Mouse (Mus musculus) brown adipose tissue, adult 24 weeks (tissue): ENCODE data around the gene Ms4a5. TPM values are rescaled to one million over a fixed set of nuclear protein-coding genes. Genes with fewer than 3 reads are reported as not detected.

Source experiments
- H3K27ac ChIP-seq: fragments of 200-500 bp; replicated peaks from 2 replicates; pipeline ENCODE4 v1.5.1; 2012; ENCODE audit warnings: low read depth, mild to moderate bottlenecking, low read length
- H3K4me1 ChIP-seq: fragments of 200-500 bp; 2 replicates; pipeline ENCODE4 v1.6.1; 2012; ENCODE audit warnings: low read length, mixed read lengths; ENCODE audit not compliant: control insufficient read depth, insufficient read depth, insufficient read length
- H3K4me3 ChIP-seq: fragments of 200-500 bp; 2 replicates; pipeline ENCODE4 v1.5.1; 2012; ENCODE audit warnings: low read depth, mild to moderate bottlenecking, low read length, moderate library complexity; ENCODE audit not compliant: insufficient read depth
- polyA plus RNA-seq: library from polyadenylated mRNA; stranded (reverse); fragments of >200 nt; gene quantifications from 2 replicates; pipeline ENCODE4 v1.2.4, GENCODE M21; 2012; ENCODE audit not compliant: missing spikeins, insufficient read depth, insufficient read length

Ms4a5 gene
- polyA plus RNA-seq, 1 experiment: not detected

DNA sequence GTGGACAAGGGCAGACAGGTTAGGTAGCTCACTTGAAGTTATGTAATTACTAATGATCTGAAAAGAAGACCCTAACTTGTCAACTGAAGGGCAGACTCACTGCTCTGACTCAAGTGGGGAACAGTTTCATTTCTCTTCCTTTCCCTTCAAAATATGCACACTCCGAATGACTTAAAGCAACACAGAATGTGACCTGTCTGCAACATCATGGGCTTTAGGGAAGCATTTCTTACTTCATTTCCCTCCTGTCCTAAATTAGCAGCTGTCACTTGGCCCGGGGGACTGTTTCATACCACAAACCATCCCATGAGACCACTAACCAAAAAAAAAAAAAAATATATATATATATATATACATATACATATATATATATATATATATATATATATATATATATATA is 22.2 kb downstream of the Ms4a5 start:
- H3K27ac ChIP-seq: no peak overlapping the region; the same call in 1 of the 2 replicates
- H3K4me1 ChIP-seq: no peaks in the 10 kb centered on the region
- no peak overlapping the region for H3K4me3 ChIP-seq

DNA sequence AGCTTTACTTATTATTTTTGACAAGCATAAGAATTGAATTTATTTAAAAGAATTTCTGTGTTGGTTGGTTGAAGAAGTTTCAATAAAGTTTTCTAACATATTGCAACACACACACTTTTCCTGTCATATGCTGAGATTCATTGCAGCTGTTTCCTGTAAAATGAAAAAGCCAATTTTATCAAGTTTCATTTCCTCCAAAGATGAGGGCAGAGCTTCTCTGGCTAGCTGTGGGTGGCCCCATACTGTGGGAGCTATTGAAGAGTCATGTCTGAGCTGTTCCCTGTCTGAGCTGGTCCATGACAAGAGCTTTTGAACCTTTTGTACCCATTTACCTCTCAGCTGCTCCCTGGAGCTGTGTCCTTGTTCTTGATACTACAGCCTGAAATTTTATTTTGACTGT is 39.4 kb downstream of the Ms4a5 start:
- no peak overlapping the region for H3K4me3 ChIP-seq
- H3K4me1 ChIP-seq: no peaks in the 10 kb centered on the region
- H3K27ac ChIP-seq: peak overlapping the region; percentile 91

DNA sequence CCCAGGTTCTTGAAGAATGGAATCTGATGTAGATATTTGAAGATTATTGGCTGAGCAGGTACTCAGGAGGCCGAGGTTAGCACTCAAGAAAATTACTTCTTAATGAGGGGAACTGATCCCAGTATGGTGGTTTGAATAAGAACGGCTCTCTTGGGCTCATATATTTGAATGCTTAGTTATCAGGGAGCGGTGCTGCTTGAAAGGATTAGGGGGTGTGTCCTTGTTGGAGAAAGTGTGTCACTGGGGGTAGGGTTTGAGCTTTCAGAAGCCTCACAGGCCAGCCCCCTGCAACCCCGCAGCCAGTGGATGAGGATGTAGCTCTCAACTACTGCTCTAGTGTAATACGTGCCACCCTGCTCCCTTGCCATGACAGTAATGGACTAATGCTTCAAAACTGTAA is 41.1 kb downstream of the Ms4a5 start:
- H3K4me1 ChIP-seq: no peaks in the 10 kb centered on the region
- no peak overlapping the region for H3K4me3 ChIP-seq
- H3K27ac ChIP-seq: no peak overlapping the region

DNA sequence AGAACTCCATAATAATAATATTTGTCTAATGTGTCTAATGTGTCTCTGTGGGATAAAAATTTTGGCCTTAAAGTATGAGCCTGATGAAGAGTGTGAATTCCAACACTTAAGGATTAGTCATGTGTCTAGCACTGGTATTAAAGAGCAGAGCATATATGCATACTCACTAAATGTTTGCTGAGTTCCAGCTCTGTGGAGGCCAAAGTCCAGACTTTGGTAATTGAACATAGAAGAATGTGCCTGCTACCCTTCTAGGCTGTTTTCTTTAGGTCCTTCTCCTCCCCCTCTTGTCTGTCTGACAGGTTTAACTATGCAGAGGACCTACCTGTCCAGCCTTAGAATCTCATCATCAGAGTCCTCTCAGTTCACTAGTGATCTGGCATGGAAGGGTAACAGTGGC is 47.9 kb downstream of the Ms4a5 start:
- Histone ChIP-seq H3K4me3 (no peak overlapping the region), H3K27ac (no peak overlapping the region)

DNA sequence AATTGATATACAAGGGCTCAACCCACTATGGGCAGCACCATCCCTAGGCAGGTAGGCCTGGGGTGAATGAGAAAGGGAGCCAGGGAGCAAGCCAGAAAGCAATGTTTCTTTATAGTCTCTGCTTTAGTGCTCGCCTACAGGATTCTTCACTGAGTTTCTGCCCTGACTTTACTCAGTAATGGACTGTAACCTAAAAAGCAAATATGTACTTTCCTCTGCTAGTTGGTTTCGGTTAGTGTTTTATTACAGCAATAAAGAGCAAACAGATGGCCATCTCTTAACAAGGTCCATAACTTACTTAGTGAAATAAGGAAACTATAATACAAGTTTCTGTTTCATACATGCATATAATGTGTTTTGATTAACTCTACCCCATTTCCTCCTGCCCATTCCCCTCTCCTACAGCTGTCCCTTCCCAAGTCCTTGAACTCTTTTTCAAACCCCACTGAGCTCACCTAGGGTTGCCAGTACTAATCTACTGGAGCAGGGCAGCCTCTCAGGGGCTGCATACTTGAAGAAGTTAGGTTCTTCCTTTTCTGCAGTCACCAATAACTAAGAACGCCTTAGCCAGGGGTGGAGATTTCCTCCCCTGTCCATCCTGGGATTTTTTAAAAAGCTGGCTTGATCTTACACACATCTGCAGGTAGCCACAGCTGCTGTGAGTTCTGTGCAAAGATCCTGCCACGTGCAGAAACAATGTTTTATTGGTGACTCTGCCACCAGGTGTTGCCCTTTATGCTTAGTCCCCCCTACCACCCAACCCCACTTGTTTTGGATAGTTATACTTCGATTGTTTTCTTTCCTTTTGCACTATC is 48.5 kb downstream of the Ms4a5 start:
- Histone ChIP-seq H3K4me3 (no peak overlapping the region), H3K27ac (no peak overlapping the region), H3K4me1 (no peaks in the 10 kb centered on the region)

More for the DNA sequence above, 47.9 kb downstream of the Ms4a5 start:
- no peaks in the 10 kb centered on the region for H3K4me1 ChIP-seq

DNA sequence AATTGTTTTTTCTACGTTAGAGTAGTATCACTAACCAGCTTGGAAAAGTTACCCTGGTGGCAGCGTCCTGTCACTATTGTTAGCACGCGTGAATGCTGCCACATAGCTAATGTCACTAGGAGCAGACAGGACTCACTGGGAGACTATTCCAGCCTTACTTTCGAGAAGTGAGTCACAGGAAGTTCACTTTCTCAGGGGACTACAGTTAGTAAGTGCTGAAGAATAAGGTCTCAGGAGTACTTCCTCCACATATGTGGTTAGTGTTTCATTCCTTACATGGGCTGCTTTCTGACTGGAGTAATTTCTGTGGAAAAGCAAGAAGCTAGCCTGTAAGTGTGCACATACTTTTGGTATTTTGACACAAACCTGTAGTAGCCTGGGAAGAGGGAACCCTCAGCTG is 49.4 kb downstream of the Ms4a5 start:
- Histone ChIP-seq H3K4me1 (no peaks in the 10 kb centered on the region), H3K4me3 (no peak overlapping the region), H3K27ac (no peak overlapping the region)

DNA sequence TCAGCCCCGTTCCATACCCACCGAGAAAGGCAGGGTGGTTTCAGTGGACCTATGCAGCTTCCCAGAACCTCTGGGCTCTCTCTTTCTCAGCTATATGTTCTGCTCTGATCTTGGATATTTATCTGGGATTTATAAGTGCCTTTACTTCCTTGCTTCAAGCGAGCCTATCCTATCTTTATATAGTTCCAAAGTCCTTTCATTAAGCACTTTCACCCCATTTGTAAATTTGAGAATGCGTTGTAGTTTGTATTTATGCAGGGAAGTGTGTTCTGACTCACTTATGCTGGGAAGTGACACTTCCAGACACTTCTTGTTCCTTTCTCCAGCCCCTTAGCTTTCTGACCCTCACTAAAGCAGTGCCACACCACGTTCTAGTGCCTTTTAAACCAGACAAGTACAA is 51.3 kb downstream of the Ms4a5 start, which contains the start of gene Ms4a12:
Gene Ms4a12 (minus strand): TSS at position 101 of the 400 bp plus-strand sequence.
- Histone ChIP-seq H3K4me3 (no peak within 1 kb of the TSS), H3K4me1 (no peaks in the 10 kb centered on the region), H3K27ac (no peak within 1 kb of the TSS)

Other genes with a start within 250 kb of the Ms4a5 start
- gene Ms4a8a, start 202.8 kb downstream of the Ms4a5 start, polyA plus RNA-seq: 1.4 and 2.8 TPM in 2 replicates
- gene 1700017D01Rik, start 153.0 kb downstream of the Ms4a5 start, polyA plus RNA-seq: not detected in 2 replicates
- gene 1700025F22Rik, start 118.6 kb downstream of the Ms4a5 start, polyA plus RNA-seq: not detected in 2 replicates
- gene Ms4a13, start 87.1 kb downstream of the Ms4a5 start, polyA plus RNA-seq: not detected in 2 replicates
- not detected in 2 replicates for gene Ms4a12, start 51.4 kb downstream of the Ms4a5 start, polyA plus RNA-seq
- 0.32 and 0.75 TPM in 2 replicates for gene Ms4a1, start 17.6 kb downstream of the Ms4a5 start, polyA plus RNA-seq
- 0.38 and 0.59 TPM in 2 replicates for gene Ms4a14, start 30.6 kb upstream of the Ms4a5 start, polyA plus RNA-seq
- 3.8 and 4.1 TPM in 2 replicates for gene Ms4a7, start 52.3 kb upstream of the Ms4a5 start, polyA plus RNA-seq
- 2.3 TPM in 1 of 2 replicates, not detected in the other for gene Ms4a4a, start 91.7 kb upstream of the Ms4a5 start, polyA plus RNA-seq
- gene Ms4a4c, start 120.9 kb upstream of the Ms4a5 start, polyA plus RNA-seq: 0.71 TPM in 1 of 2 replicates, not detected in the other
- not detected in 2 replicates for gene Ms4a4b, start 159.7 kb upstream of the Ms4a5 start, polyA plus RNA-seq
- gene Ms4a6c, start 185.5 kb upstream of the Ms4a5 start, polyA plus RNA-seq: 2.7 and 3.9 TPM in 2 replicates
- gene Gm8369, start 202.1 kb upstream of the Ms4a5 start, polyA plus RNA-seq: not detected in 2 replicates
- 3.9 and 4.5 TPM in 2 replicates for gene Ms4a6b, start 232.6 kb upstream of the Ms4a5 start, polyA plus RNA-seq